In genomic region chr9:106913759-106914158, GRCm38 (mm10) we compare ENCODE assay signal across 17 mouse cellular contexts. TPM values are rescaled to one million over a fixed set of nuclear protein-coding genes. Genes with fewer than 3 reads are reported as not detected.
DNase-seq lines count a peak whose midpoint lies in the region; ATAC-seq and TF ChIP-seq lines count a peak whose summit lies in the region.
"Had no signal": no experiment of that assay in that cellular context is flagged by ENCODE, and none has a peak within 500 bp of the region (broad histone marks: within the 10 kb centered on the region; RNA-seq: fewer than 3 reads in every experiment).

No protein-coding gene starts in this region.

- no peaks in the 10 kb centered on the region for H3K9me3 ChIP-seq in CH12.LX (replicated peaks; ENCODE audit: low read length)
- no peaks in the 10 kb centered on the region for H3K9me3 ChIP-seq in forebrain, embryonic 12.5 days
- H3K9me3 ChIP-seq: heart, embryonic 10.5 days; hindbrain, embryonic 10.5 days; kidney, embryonic 15.5 days; limb, embryonic 12.5 days had no signal

- H3K9ac ChIP-seq in liver, adult 2 months (ENCODE audit: low read depth, low read length) = no peak overlapping the region
- no peak overlapping the region for H3K9ac ChIP-seq in CH12.LX (ENCODE audit: insufficient read depth, low read depth)
- H3K9ac ChIP-seq in forebrain, embryonic 12.5 days = no peak overlapping the region
- H3K9ac ChIP-seq: kidney, embryonic 15.5 days; limb, embryonic 12.5 days had no signal

- TF ChIP-seq POLR2A in liver, adult 2 months (IDR thresholded peaks at IDR 0.05; ENCODE audit: extremely low read depth, insufficient read depth, low read length) = no peak
- no peak for TF ChIP-seq POLR2A in CH12.LX (IDR thresholded peaks at IDR 0.05; ENCODE audit: low read depth, low read length)

- 8% methylated on average over 1 of the region's 1 CpGs for WGBS in liver, adult 2 months
- WGBS in forebrain, embryonic 12.5 days = 28% methylated on average over 1 of the region's 1 CpGs

- H3K4me1 ChIP-seq in liver, adult 2 months (ENCODE audit: control insufficient read depth, insufficient read depth, low read length) = no peaks in the 10 kb centered on the region
- H3K4me1 ChIP-seq in CH12.LX (ENCODE audit: control insufficient read depth in 1 of 2, insufficient read depth in 2 of 2) = no peaks in the 10 kb centered on the region
- no peaks in the 10 kb centered on the region for H3K4me1 ChIP-seq in forebrain, embryonic 12.5 days
- H3K4me1 ChIP-seq: heart, embryonic 10.5 days; hindbrain, embryonic 10.5 days; kidney, embryonic 15.5 days had no signal

- no peak for DNase-seq in gastrocnemius, adult 2 months
- no peak for DNase-seq in gastrocnemius, postnatal 14 days
- peak; percentile 23 for DNase-seq in liver, adult 2 months (ENCODE audit: extremely low read depth, low read depth, low spot score)
- no peak for DNase-seq in liver
- DNase-seq in CH12.LX (ENCODE audit: extremely low read depth) = no peak
- peak; percentile 45 for DNase-seq in induced T-regulatory cell, adult 2 months (ENCODE audit: low read depth)
- DNase-seq in cerebellum, adult 8-10 months = no peak
- DNase-seq: adrenal gland, postnatal 25 days; cerebellum, postnatal 36 days; layer of hippocampus, postnatal 36 days; thymus, adult 18-20 months had no signal

- in situ Hi-C loops in CH12.LX (cut with MboI; ENCODE audit: low pct_ligation_motif_present, low pct_unique_long_range_greater_than_20kb, low sequenced_read_pairs) = no loop called here

- no peak overlapping the region for H3K27ac ChIP-seq in gastrocnemius, adult 2 months
- no peak overlapping the region for H3K27ac ChIP-seq in liver, adult 2 months (replicated peaks; ENCODE audit: insufficient read depth, low read depth, low read length)
- no peak overlapping the region for H3K27ac ChIP-seq in CH12.LX (ENCODE audit: insufficient read depth, low read depth)
- H3K27ac ChIP-seq in forebrain, embryonic 12.5 days = no peak overlapping the region
- H3K27ac ChIP-seq: heart, embryonic 10.5 days; hindbrain, embryonic 10.5 days; kidney, embryonic 15.5 days; limb, embryonic 12.5 days had no signal

- no peak overlapping the region for H3K4me2 ChIP-seq in CH12.LX (ENCODE audit: insufficient read depth, low read depth, poor library complexity, severe bottlenecking)
- no peak overlapping the region for H3K4me2 ChIP-seq in forebrain, embryonic 12.5 days
- H3K4me2 ChIP-seq: kidney, embryonic 15.5 days; limb, embryonic 12.5 days had no signal

- intact Hi-C loops in gastrocnemius, adult 2 months (cut with DNase I) = no loop called here
- intact Hi-C loops in gastrocnemius, postnatal 14 days (cut with DNase I; ENCODE audit: low total_unique reads) = no loop called here

- TF ChIP-seq RAD21 in CH12.LX (IDR thresholded peaks at IDR 0.05; ENCODE audit: low read depth, low read length) = peak; percentile 59

- no peaks in the 10 kb centered on the region for H3K79me2 ChIP-seq in liver, adult 2 months (ENCODE audit: control insufficient read depth, insufficient read depth, low read length)
- H3K79me2 ChIP-seq in CH12.LX (replicated peaks; ENCODE audit: control insufficient read depth, extremely low read depth, insufficient read depth, poor library complexity, severe bottlenecking) = no peaks in the 10 kb centered on the region

- ATAC-seq in forebrain, embryonic 12.5 days (ENCODE audit: low FRiP score) = no peak

- H3K27me3 ChIP-seq in liver, adult 2 months (ENCODE audit: control insufficient read depth, insufficient read depth, low read length) = no peaks in the 10 kb centered on the region
- peaks cover 32% of the 10 kb centered on the region for H3K27me3 ChIP-seq in CH12.LX (replicated peaks)
- H3K27me3 ChIP-seq in forebrain, embryonic 12.5 days = no peaks in the 10 kb centered on the region
- H3K27me3 ChIP-seq: kidney, embryonic 15.5 days; limb, embryonic 12.5 days had no signal

- no peak for TF ChIP-seq EP300 in CH12.LX (IDR thresholded peaks at IDR 0.05; ENCODE audit: low read length)

- peak; percentile 26; the same call in 1 of the 2 replicates for TF ChIP-seq CTCF in gastrocnemius, adult 2 months (IDR thresholded peaks at IDR 0.05)
- no peak for TF ChIP-seq CTCF in liver, adult 2 months (IDR thresholded peaks at IDR 0.05; ENCODE audit: low read depth, low read length)
- peak in 1 of 2 experiments; percentile 63; a peak in 2 of 4 replicates for TF ChIP-seq CTCF in CH12.LX (conservative IDR thresholded peaks at IDR 0.05 in 1 of 2, IDR thresholded peaks at IDR 0.05 in 1 of 2; ENCODE audit: low read depth in 2 of 2, low read length in 2 of 2)

- no peak overlapping the region for H3K4me3 ChIP-seq in gastrocnemius, adult 2 months
- H3K4me3 ChIP-seq in liver, adult 2 months (ENCODE audit: insufficient read depth, low read depth, low read length) = no peak overlapping the region
- no peak overlapping the region for H3K4me3 ChIP-seq in CH12.LX (replicated peaks in 1 of 3; ENCODE audit: low read depth in 2 of 3, low read length in 2 of 3, poor library complexity in 1 of 3)
- H3K4me3 ChIP-seq in forebrain, embryonic 12.5 days (replicated peaks) = no peak overlapping the region
- H3K4me3 ChIP-seq: erythroblast, embryonic 14.5 days; heart, embryonic 10.5 days; hindbrain, embryonic 10.5 days; kidney, embryonic 15.5 days; limb, embryonic 12.5 days had no signal

- dilution Hi-C loops in CH12.LX (cut with MboI; ENCODE audit: extremely low pct_ligation_motif_present, extremely low pct_unique_long_range_greater_than_20kb, low sequenced_read_pairs) = no loop called here

- H3K36me3 ChIP-seq in liver, adult 2 months (ENCODE audit: control insufficient read depth, insufficient read depth, low read length) = no peaks in the 10 kb centered on the region
- no peaks in the 10 kb centered on the region for H3K36me3 ChIP-seq in CH12.LX (replicated peaks in 1 of 2; ENCODE audit: control insufficient read depth in 1 of 2, insufficient read depth in 1 of 2, low read length in 1 of 2)
- H3K36me3 ChIP-seq in forebrain, embryonic 12.5 days (replicated peaks) = no peaks in the 10 kb centered on the region; the same call in 1 of the 2 replicates
- H3K36me3 ChIP-seq: heart, embryonic 10.5 days; hindbrain, embryonic 10.5 days; kidney, embryonic 15.5 days; limb, embryonic 12.5 days had no signal

TF ChIP-seq in CH12.LX, 34 proteins besides CTCF, POLR2A, EP300 and RAD21:
- no peak for TF ChIP-seq ZNF384 (IDR thresholded peaks at IDR 0.05; ENCODE audit: low read depth, low read length)
- TF ChIP-seq SMC3 (IDR thresholded peaks at IDR 0.05; ENCODE audit: low read depth, low read length) = peak; percentile 36
- no peak for TF ChIP-seq BHLHE40 (IDR thresholded peaks at IDR 0.05; ENCODE audit: low read depth, low read length)
- TF ChIP-seq CHD2 (IDR thresholded peaks at IDR 0.05; ENCODE audit: low read length) = no peak
- TF ChIP-seq POLR2AphosphoS2 (IDR thresholded peaks at IDR 0.05; ENCODE audit: low read depth, low read length) = no peak
- no peak for TF ChIP-seq ELF1 (IDR thresholded peaks at IDR 0.05; ENCODE audit: low read depth, low read length)
- TF ChIP-seq TCF12 (IDR thresholded peaks at IDR 0.05; ENCODE audit: low read depth, low read length) = no peak
- TF ChIP-seq ZMIZ1 (IDR thresholded peaks at IDR 0.05; ENCODE audit: low read depth, low read length) = no peak

RNA-seq across cellular contexts. Expression of gene Manf, which starts 22.0 kb away (rescaled TPM):
- total RNA-seq in gastrocnemius, adult 2 months (2021) = 10 to 100 TPM; 42.1 to 58.2 TPM
- 10 to 100 TPM; 47.4 to 61.3 TPM for total RNA-seq in gastrocnemius, postnatal 14 days (2021)
- 78.2 and 102 TPM in 2 replicates for total RNA-seq in liver, adult 2 months (2014; rRNA removed)
- 43.1 and 74.6 TPM in 2 replicates for polyA plus RNA-seq in liver, adult 2 months (2012; rRNA removed)
- 181 and 385 TPM in 2 replicates for total RNA-seq in CH12.LX (2012; rRNA removed)
- 292 and 325 TPM in 2 replicates for total RNA-seq in CH12.LX (2014; rRNA removed)
- 330 and 358 TPM in 2 replicates for polyA plus RNA-seq in CH12.LX (2012; ENCODE audit: insufficient read length, low read depth)
- 216 and 222 TPM in 2 replicates for polyA plus RNA-seq in forebrain, embryonic 12.5 days (2016; fragmentation: Nextera tagmentation; extraction: Ambion mirVana)

RNA-seq across cellular contexts. Expression of gene Rbm15b, which starts 26.5 kb away (rescaled TPM):
- 1 to 10 TPM; 5.9 to 7.5 TPM for total RNA-seq in gastrocnemius, adult 2 months (2021)
- 1 to 10 TPM; 6.8 to 9.9 TPM for total RNA-seq in gastrocnemius, postnatal 14 days (2021)
- 4.9 and 5.8 TPM in 2 replicates for total RNA-seq in liver, adult 2 months (2014; rRNA removed)
- polyA plus RNA-seq in liver, adult 2 months (2012; rRNA removed) = 4.5 and 4.8 TPM in 2 replicates
- total RNA-seq in CH12.LX (2012; rRNA removed) = 17.4 and 26.4 TPM in 2 replicates
- total RNA-seq in CH12.LX (2014; rRNA removed) = 10.9 and 11.4 TPM in 2 replicates
- polyA plus RNA-seq in CH12.LX (2012; ENCODE audit: insufficient read length, low read depth) = 15.6 and 19.5 TPM in 2 replicates
- polyA plus RNA-seq in forebrain, embryonic 12.5 days (2016; fragmentation: Nextera tagmentation; extraction: Ambion mirVana) = 28.1 and 31.1 TPM in 2 replicates

Comparison
In these comparisons a context has a peak if more than half of its experiments do, and no peak if none do; other contexts are left out.
1. DNase-seq: peak in liver, adult 2 months (single experiment) and induced T-regulatory cell, adult 2 months (single experiment); none in gastrocnemius, adult 2 months (single experiment), gastrocnemius, postnatal 14 days (single experiment), liver (single experiment), CH12.LX (single experiment) and cerebellum, adult 8-10 months (single experiment).